Mouse (Mus musculus): ENCODE measurements around the gene Sap18b.
A peak's percentile ranks its signal among the peaks of the same experiment; 100 is the strongest.
"Not testable (repeated sequence)": the region's sequence is repeated elsewhere in the genome, so short reads cannot be mapped to it uniquely, and the experiment has no call there.

Gene Sap18b

DNA sequence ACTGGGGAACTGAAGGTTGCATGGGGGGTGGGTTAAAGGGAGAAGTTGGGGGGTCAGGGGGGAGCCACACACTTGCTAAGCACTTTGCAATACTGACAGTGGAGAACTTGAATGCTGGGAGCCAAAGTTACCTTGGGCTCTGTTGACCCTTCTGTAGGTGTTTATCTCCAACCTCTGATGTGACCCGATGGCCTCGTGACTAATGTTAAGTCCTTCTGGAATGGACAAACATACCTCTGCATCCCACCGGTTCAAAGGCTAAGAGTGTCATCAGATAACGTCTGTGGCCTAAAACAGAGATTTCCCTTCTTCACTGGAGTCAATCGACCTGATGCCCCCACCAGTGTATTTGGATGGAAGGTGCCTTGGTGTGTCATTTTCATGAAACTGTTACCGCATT, 3.9 kb upstream of the Sap18b start:
- DNase-seq (ENCODE audit: inconsistent age in 2 of 2, low spot score in 1 of 2) = no peak

DNA sequence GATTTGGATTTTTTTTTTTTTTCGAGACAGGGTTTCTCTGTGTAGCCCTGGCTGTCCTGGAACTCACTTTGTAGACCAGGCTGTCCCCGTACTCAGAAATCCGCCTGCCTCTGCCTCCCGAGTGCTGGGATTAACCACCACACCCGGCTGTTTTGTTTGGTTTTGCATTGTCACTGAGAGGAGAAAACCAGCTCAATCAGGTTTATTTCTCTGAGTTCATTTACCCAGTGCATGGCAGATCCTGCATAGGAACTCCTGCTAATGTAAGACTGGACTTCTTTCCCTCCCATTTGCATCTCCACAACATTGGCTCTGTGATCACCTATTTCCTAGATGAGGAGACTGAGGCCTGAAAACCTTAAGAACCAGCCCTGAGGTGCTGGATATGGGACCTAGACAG, 3.0 kb upstream of the Sap18b start:
- no peak for DNase-seq (ENCODE audit: inconsistent age in 2 of 2, low spot score in 1 of 2)

DNA sequence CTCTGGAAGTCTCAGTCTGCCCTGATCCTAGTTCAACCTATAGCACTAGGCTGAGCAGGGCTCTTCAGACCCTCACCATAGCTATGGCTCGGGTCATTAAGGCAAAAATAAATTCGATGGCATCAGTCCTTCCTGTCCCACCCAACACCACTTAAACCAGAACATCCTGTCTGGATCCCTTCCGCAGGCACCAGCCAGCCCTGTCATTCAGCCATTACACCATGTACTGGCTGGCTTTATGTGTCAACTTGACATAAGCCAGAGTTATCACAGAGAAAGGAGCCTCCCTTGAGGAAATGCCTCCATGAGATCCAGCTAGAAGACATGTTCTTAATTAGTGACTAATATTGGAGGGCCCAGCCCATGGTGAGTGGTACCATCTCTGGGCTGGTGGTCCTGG, 2.4 kb upstream of the Sap18b start:
- no peak for DNase-seq (ENCODE audit: inconsistent age in 2 of 2, low spot score in 1 of 2)

- DNase-seq (ENCODE audit: inconsistent age in 2 of 2, low spot score in 1 of 2) = no peak
These were observed 5.0 kb downstream of the Sap18b start for GRCm38 (mm10) chr8:95830144-95830543.

GRCm38 (mm10) chr8:95832603-95833434, 7.7 kb downstream of the Sap18b start:
- peak; percentile 77 to 95 for DNase-seq (ENCODE audit: inconsistent age in 2 of 2, low spot score in 1 of 2)

GRCm38 (mm10) chr8:95833435-95833984, 8.4 kb downstream of the Sap18b start:
- DNase-seq (ENCODE audit: inconsistent age in 2 of 2, low spot score in 1 of 2) = no peak

GRCm38 (mm10) chr8:95835891-95836290, 10.7 kb downstream of the Sap18b start:
- no peak for DNase-seq (ENCODE audit: inconsistent age in 2 of 2, low spot score in 1 of 2)

- DNase-seq (ENCODE audit: inconsistent age in 2 of 2, low spot score in 1 of 2) = no peak
These were observed 12.1 kb downstream of the Sap18b start for GRCm38 (mm10) chr8:95837266-95837665.

- DNase-seq (ENCODE audit: inconsistent age in 2 of 2, low spot score in 1 of 2) = no peak
These were observed 14.1 kb downstream of the Sap18b start for GRCm38 (mm10) chr8:95839289-95839688.

DNA sequence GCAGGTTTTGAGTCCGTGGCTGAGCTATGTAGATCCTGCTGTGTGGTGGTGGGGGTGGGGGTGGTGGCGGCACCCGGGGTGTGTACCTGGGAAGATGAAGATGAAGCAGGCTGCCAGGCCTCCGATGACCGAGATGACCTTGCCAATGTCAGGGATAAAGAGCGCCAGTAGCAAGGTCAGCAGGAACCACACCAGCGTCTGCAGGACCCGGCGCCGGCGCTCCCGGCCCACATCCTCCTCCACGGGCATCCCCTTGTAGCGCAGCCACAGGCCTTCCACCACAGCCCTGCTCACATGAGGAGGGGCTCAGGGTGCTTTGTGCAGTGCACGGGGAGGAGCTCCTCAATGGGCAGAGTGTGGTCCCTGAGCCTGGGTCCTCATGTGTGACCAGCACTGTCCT, 16.3 kb downstream of the Sap18b start:
- DNase-seq (ENCODE audit: inconsistent age in 2 of 2, low spot score in 1 of 2) = no peak

- no peak for DNase-seq (ENCODE audit: inconsistent age in 2 of 2, low spot score in 1 of 2)
These were observed 18.8 kb downstream of the Sap18b start for GRCm38 (mm10) chr8:95843968-95844367.

DNA sequence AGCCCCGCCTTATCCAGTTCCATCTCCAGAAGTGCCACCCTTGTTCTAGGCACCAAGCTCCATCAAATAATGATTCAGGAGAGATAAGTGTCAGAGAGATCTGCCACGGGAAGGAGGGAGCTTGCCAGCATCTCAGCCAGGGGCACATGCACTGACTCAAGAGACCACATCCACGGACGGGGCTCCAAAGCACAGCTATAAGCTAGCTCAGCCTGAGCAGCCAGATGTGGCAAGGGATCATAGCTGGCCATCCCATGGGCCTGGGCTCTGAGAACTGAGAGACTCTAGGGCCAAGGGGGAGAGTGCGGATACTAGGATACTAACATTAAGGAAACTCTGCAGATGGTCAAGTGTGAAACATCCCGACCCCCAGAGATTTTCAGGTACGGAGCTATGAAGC, 19.9 kb downstream of the Sap18b start:
- no peak for DNase-seq (ENCODE audit: inconsistent age in 2 of 2, low spot score in 1 of 2)

- DNase-seq (ENCODE audit: inconsistent age in 2 of 2, low spot score in 1 of 2) = no peak
These were observed 23.0 kb downstream of the Sap18b start for GRCm38 (mm10) chr8:95848061-95848551.

DNA sequence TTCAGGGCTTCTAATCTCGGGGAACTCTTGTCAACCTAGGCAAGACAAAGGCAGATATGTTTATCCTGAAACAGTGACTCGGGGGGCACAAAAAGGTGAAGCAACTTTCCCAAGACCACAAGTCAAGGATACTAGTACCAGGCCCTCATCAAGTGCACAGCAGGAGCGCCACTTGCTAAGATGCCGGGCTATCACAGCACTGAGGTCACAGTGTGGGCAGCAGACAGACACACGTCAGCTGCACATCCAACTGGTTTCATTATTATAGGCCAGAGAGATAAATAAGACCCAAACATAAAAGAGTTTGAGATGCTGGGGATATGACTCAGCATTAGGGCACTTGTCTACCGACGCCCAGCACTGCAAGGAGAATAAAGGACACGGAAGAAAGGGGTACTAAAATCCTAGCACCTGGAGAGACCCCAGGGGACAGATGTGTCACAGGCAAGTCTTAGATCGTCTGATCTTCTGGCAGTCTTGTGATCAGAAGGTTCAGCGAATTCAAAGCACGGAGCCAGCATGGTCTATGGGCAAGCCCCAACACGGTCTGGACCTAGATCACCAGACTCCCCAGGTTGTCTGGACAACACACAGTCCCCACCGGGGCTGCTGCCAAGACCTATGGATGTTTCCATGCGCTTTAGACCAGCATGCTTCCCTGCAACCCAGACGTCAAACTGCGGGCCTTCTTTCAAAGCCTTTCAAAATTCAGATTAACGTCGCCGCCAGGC, 23.8 kb downstream of the Sap18b start:
- no peak for DNase-seq (ENCODE audit: inconsistent age in 2 of 2, low spot score in 1 of 2)

DNA sequence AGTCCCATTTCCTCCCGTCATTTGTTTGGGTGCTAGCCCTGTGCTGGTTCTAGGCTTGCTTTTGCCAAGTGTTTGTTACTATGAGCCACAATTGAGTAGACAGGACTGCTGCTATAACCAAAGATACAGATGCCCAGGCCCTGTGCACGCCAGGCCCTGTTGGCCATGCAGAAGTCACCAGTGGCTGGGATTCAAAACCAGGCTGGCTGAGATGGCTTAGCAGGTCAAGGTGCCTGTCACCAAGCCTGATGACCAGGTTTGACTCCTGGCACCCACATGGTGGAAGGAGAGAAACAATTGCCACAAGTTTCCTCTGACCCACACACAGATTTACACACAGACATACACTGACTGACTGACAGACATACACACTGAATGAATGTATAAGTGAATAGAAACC, 25.2 kb downstream of the Sap18b start:
- no peak for DNase-seq (ENCODE audit: inconsistent age in 2 of 2, low spot score in 1 of 2)

GRCm38 (mm10) chr8:95852290-95852689, 27.1 kb downstream of the Sap18b start:
- DNase-seq (ENCODE audit: inconsistent age in 2 of 2, low spot score in 1 of 2) = peak; percentile 38 to 79

- peak; percentile 75 to 93 for DNase-seq (ENCODE audit: inconsistent age in 2 of 2, low spot score in 1 of 2)
These were observed 28.1 kb downstream of the Sap18b start, which contains the start of gene Slc38a7 for GRCm38 (mm10) chr8:95853102-95853843. Gene Slc38a7, minus strand, starts transcription at chr8:95853539.

DNA sequence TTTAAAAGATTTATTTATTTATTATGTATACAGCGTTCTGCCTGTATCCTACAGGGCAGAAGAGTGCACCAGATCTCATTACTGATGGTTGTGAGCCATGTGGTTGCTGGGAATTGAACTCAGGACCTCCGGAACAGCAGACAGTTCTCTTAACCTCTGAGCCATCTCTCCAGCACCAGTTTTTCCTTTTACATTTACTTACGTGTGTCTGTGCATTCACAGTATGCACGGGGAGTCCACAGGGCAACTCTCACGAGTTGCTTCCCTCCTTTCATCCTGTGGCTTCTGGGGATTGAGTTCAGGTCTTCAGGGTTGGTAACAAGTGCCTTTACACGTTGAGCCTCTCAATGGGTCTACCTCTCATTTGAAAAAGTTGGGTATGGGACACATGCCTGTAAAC, 29.0 kb downstream of the Sap18b start:
- no peak for DNase-seq (ENCODE audit: inconsistent age in 2 of 2, low spot score in 1 of 2)

DNA sequence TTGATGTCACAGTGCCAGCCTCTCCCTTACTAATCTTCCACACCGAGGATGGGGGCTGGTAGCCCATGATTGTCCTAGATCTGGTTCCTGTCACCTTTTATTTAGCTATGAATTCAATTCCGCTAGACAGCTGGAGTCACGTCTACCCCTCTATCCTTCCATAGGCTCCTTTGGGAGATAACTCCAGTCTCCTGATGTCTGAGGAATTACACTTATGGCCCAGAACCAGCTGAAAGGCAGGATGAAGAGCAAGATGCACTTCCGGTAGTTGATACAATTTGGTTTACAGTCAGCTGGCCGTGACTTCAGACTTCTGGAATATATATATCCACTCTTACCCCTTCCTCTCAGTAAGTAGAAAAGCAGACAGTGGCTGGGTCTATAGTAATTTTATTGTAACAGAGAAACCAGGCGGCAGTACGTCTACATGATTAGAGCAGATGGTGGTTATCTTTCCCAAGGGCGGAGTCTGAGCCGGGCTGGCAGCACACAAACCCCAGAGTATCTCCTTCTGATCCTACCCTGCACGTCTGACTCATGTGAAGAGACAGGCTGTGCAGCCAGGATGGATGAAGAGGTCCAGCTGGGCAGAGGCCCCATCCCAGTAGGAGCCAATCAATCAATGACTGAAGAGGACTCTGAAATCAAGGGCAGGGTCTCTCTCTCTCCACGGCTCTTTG, 38.8 kb downstream of the Sap18b start:
- not testable (repeated sequence) for DNase-seq (ENCODE audit: inconsistent age in 2 of 2, low spot score in 1 of 2)

DNA sequence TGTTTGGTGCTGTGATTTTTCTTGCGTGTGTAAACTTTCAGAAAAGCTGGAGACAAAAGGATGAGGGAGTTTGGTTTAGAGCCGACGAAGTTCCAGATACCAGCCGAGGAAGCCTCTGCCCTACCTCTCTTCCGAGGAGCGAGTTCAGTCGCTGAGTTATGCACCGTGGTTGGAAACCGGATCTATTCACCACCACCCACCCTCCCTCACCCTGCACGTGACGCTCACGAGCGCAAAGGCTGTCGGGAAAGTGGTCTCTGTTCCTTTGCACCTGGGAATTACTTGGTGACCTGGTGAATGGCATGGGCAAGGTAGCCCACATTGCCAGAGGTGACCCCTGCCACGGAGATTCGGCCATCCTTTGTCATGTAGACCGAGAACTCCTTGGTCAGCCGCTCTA, 39.7 kb downstream of the Sap18b start:
- not testable (repeated sequence) for DNase-seq (ENCODE audit: inconsistent age in 2 of 2, low spot score in 1 of 2)

DNA sequence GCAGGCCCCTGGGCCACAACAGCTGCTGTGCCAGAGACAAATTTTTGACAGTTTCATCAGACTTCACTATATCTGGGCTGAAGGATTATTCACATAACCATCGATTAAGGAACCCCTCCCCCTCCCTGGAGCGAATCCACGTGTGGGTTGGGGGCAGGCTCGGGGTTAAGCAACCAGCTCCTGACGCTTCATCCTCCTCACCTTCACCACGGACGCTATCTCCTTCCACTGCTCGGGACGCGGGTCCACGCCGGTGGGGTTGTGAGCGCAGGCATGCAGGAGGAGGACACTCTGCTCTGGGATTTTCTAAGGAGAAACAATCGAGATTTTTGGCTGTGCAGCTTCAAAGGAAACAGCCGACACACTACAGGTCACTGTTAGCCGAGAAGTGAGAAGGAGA, 46.5 kb downstream of the Sap18b start:
- no peak for DNase-seq (ENCODE audit: inconsistent age in 2 of 2, low spot score in 1 of 2)

All from adrenal gland, adult (tissue).